7 mouse cellular contexts compared by ENCODE assay signal in genomic region chr15:26619221-26619620, GRCm38 (mm10).
DNase-seq lines count a peak whose midpoint lies in the region; ATAC-seq and TF ChIP-seq lines count a peak whose summit lies in the region.

No protein-coding gene starts in this region.

- H3K4me3 ChIP-seq in limb, embryonic 14.5 days (replicated peaks; ENCODE audit: low read length) = no peak overlapping the region
- H3K4me3 ChIP-seq in limb, embryonic 10.5 days = no peak overlapping the region
- H3K4me3 ChIP-seq in lung, embryonic 16.5 days (ENCODE audit: low read length) = no peak overlapping the region

- H3K9me3 ChIP-seq in limb, embryonic 14.5 days (ENCODE audit: control insufficient read depth, low read length) = no peaks in the 10 kb centered on the region
- H3K9me3 ChIP-seq in limb, embryonic 10.5 days (replicated peaks) = no peaks in the 10 kb centered on the region
- no peaks in the 10 kb centered on the region for H3K9me3 ChIP-seq in lung, embryonic 16.5 days (ENCODE audit: control insufficient read depth, low read length)

- H3K27me3 ChIP-seq in limb, embryonic 14.5 days (ENCODE audit: control insufficient read depth, insufficient read depth, low read length) = no peaks in the 10 kb centered on the region
- no peaks in the 10 kb centered on the region for H3K27me3 ChIP-seq in limb, embryonic 10.5 days (ENCODE audit: low read depth, poor library complexity, severe bottlenecking)
- H3K27me3 ChIP-seq in lung, embryonic 16.5 days (ENCODE audit: control insufficient read depth, insufficient read depth, low read depth, low read length) = no peaks in the 10 kb centered on the region

- no peak for TF ChIP-seq POLR2A in limb, embryonic 14.5 days (IDR thresholded peaks at IDR 0.05; ENCODE audit: borderline replicate concordance, extremely low read depth, insufficient read depth, insufficient read length)

- DNase-seq in limb, embryonic 14.5 days (ENCODE audit: low spot score) = peak; percentile 67
- no peak for DNase-seq in limb, embryonic 10.5 days (ENCODE audit: low spot score)
- peak; percentile 5 to 27 for DNase-seq in adrenal gland, postnatal 4 days (ENCODE audit: low spot score in 2 of 2)
- peak; percentile 63 for DNase-seq in gastrocnemius, postnatal 10 days
- DNase-seq in yolk sac, embryonic 10.5 days (ENCODE audit: low spot score) = no peak

- WGBS in limb, embryonic 14.5 days = 42% methylated on average over 7 of the region's 7 CpGs
- 84% methylated on average over 7 of the region's 7 CpGs for WGBS in limb, embryonic 10.5 days
- 25% methylated on average over 7 of the region's 7 CpGs for WGBS in lung, embryonic 16.5 days

- no peak overlapping the region for H3K4me2 ChIP-seq in limb, embryonic 14.5 days (replicated peaks; ENCODE audit: low read depth, low read length, severe bottlenecking)
- H3K4me2 ChIP-seq in lung, embryonic 16.5 days (ENCODE audit: low read depth, low read length) = peak overlapping the region; percentile 25

- H3K27ac ChIP-seq in limb, embryonic 14.5 days (replicated peaks; ENCODE audit: low read depth, low read length) = no peak overlapping the region
- H3K27ac ChIP-seq in limb, embryonic 10.5 days = no peak overlapping the region
- no peak overlapping the region for H3K27ac ChIP-seq in lung, embryonic 16.5 days (ENCODE audit: low read length)

- no peak overlapping the region for H3K9ac ChIP-seq in limb, embryonic 14.5 days (ENCODE audit: low read depth, low read length, severe bottlenecking)
- no peak overlapping the region for H3K9ac ChIP-seq in lung, embryonic 16.5 days (ENCODE audit: low read length)

- peak; percentile 63; the same call in 1 of the 2 replicates for ATAC-seq in limb, embryonic 14.5 days (ENCODE audit: low FRiP score, low read depth)
- peak; percentile 56; the same call in 1 of the 2 replicates for ATAC-seq in lung, embryonic 16.5 days (ENCODE audit: low read depth)
- ATAC-seq in megakaryocyte progenitor cell, adult 5-6 weeks (replicated peaks; ENCODE audit: poor library complexity) = no peak

- peaks cover 9% of the 10 kb centered on the region for H3K4me1 ChIP-seq in limb, embryonic 14.5 days (ENCODE audit: control insufficient read depth, insufficient read depth, low read length)
- no peaks in the 10 kb centered on the region for H3K4me1 ChIP-seq in limb, embryonic 10.5 days
- H3K4me1 ChIP-seq in lung, embryonic 16.5 days (replicated peaks; ENCODE audit: control insufficient read depth, insufficient read depth, low read length) = peaks cover 6% of the 10 kb centered on the region

- no peaks in the 10 kb centered on the region for H3K36me3 ChIP-seq in limb, embryonic 14.5 days (ENCODE audit: control insufficient read depth, insufficient read depth, low read length)
- H3K36me3 ChIP-seq in limb, embryonic 10.5 days = no peaks in the 10 kb centered on the region
- H3K36me3 ChIP-seq in lung, embryonic 16.5 days (ENCODE audit: control insufficient read depth, insufficient read depth, low read length) = no peaks in the 10 kb centered on the region

Comparison
In these comparisons a context has a peak if more than half of its experiments do, and no peak if none do; other contexts are left out.
1. DNase-seq: peak in limb, embryonic 14.5 days (single experiment), adrenal gland, postnatal 4 days (2 of 2) and gastrocnemius, postnatal 10 days (single experiment); none in limb, embryonic 10.5 days (single experiment) and yolk sac, embryonic 10.5 days (single experiment).